Mouse (Mus musculus) cortical plate, adult 2 months (tissue): ENCODE data around the gene Serpina1c. TPM values are rescaled to one million over a fixed set of nuclear protein-coding genes. Genes with fewer than 3 reads are reported as not detected.
"Not testable (repeated sequence)": the region's sequence is repeated elsewhere in the genome, so short reads cannot be mapped to it uniquely, and the experiment has no call there.

Experiments used
- H3K27ac ChIP-seq: fragments of 200-500 bp; 2 replicates; pipeline ENCODE4 v1.5.1; 2012; ENCODE audit warnings: low read length, control low read depth, inconsistent platforms; ENCODE audit not compliant: insufficient read depth
- H3K4me1 ChIP-seq: fragments of 200-500 bp; 2 replicates; pipeline ENCODE4 v1.6.1; 2011; ENCODE audit warnings: low read length; ENCODE audit not compliant: control insufficient read depth, insufficient read depth
- H3K4me3 ChIP-seq: fragments of 200-500 bp; 2 replicates; pipeline ENCODE4 v1.5.1; 2011; ENCODE audit warnings: mild to moderate bottlenecking, low read length, control low read depth; ENCODE audit not compliant: insufficient read depth
- CTCF ChIP-seq: fragments of 200-500 bp; IDR thresholded peaks from 2 replicates; pipeline ENCODE4 v1.5.1; 2011; ENCODE audit warnings: mild to moderate bottlenecking, control low read depth, low read length; ENCODE audit not compliant: insufficient read depth; ENCODE audit errors: extremely low read depth
- POLR2A ChIP-seq: fragments of 200-500 bp; IDR thresholded peaks from 2 replicates; pipeline ENCODE4 v1.6.1; 2011; ENCODE audit warnings: mild to moderate bottlenecking, low read length, control low read depth; ENCODE audit not compliant: insufficient read depth; ENCODE audit errors: extremely low read depth
- polyA plus RNA-seq: library from polyadenylated mRNA; depleted of rRNA; stranded (reverse); fragments of >200 nt; gene quantifications from 2 replicates; pipeline ENCODE4 v1.2.3, GENCODE M21; 2012; rRNA removed

The Serpina1c gene
- not detected in 2 replicates for polyA plus RNA-seq

DNA sequence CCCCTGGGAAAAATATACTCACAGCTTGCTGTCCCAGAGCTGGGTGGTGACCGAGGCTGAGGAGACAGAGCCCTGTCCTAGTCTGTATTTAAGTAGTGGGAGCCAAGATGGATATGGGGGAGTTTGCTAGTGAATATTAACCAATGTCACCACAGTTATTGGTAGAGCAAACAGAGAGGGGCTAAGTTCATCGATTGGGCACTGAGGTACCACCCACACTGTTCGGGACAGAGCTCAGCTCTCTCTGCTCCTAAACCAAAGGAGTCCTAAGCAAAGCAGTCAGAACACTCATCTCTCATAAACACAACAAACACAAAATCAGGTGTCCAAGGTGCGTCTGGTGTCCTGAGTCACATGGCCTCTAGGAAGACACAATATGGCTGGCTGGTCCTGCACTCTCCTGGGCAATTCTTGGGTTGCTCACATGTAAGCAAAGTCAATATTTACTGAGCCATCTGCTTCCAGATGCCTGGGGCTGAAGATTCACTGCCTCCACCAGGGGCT is at the start of gene Serpina1c:
TSS of gene Serpina1c (minus strand) at position 51 of the 504 bp plus-strand sequence.
- not testable (repeated sequence) for H3K27ac ChIP-seq, H3K4me3 ChIP-seq, H3K4me1 ChIP-seq

DNA sequence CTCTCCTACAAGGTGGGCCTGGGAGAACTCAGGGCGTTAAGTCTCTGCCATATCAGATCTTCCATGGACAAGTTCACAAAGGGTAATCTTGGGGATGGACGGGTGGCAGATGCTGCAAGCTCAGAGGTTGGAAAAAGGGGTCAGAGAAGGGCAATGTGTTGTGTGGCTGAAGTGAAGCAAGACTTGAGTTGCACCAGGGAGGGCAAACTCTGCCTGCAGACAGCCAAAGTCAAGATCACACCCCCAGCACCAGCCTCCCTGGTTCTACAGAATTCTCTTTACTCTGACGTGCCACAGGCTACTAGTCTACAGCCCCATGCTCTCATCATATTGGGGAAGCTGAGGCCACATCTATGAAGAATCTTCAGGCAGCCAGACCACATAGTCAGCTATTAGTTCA is 48.3 kb upstream of the Serpina1c start:
- not testable (repeated sequence) for H3K4me3 ChIP-seq, H3K4me1 ChIP-seq, H3K27ac ChIP-seq

DNA sequence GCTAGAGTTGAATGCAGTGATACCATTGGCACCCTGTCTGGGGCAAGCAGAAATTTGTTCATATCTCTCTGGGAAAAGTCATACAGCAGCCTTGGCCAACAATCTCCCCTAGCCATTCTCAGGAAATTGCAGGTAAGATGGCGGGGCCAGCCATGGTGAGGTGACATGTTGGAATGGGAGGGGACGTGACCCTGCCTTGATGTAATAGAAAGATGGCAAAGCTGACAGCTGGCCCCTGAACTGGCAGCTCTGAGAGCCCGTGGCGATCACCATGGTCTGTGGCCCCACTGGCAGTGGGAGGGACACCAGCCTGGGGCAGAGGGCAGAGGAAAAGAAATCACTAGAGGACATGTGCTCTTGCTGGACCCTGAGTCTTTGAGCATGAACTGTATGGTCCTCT is 41.6 kb upstream of the Serpina1c start:
- no peak overlapping the region for H3K27ac ChIP-seq
- no peak overlapping the region for H3K4me3 ChIP-seq
- TF ChIP-seq CTCF (no peak), POLR2A (no peak)
- no peaks in the 10 kb centered on the region for H3K4me1 ChIP-seq

DNA sequence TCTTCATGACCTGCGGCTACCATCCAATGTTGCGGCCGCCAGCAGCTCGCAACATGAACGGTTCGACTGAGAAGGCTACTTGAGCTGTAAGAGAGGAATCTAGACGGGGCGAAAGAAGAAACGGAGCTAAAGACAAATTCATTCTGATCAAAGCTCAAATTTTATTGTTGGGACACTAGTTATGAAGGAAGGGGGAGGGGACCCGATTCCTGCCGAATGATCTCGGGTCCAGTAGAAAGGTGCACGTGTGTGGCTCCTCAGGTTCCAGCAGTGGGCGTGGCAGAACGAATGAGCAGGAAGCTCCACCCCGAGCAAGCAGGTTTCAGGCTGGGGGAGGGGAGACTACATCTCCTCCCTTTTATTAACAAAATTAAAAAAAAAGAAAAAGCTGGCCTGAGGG is 4.5 kb upstream of the Serpina1c start:
- not testable (repeated sequence) for H3K4me1 ChIP-seq, H3K4me3 ChIP-seq, H3K27ac ChIP-seq

DNA sequence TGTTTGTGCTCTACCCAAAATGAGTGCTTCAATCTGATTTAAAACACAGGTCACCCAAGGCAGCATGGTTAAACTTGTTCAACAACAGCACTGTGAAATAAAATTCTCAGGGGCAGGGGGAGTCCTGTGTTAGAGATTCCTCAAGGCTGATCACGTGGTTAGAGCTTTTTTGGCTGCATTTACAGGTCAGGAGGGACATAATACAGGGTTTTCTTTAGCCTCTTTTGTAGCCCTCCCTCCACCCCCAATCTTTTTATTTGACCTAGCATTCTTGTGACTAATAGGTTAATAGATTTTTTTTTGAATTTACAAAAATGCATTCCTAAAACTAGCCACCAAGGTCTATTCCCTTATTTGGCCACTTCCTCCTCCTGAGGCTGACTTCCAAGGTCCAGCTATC is 3.1 kb upstream of the Serpina1c start:
- H3K4me3 ChIP-seq, H3K27ac ChIP-seq, H3K4me1 ChIP-seq: not testable (repeated sequence)

DNA sequence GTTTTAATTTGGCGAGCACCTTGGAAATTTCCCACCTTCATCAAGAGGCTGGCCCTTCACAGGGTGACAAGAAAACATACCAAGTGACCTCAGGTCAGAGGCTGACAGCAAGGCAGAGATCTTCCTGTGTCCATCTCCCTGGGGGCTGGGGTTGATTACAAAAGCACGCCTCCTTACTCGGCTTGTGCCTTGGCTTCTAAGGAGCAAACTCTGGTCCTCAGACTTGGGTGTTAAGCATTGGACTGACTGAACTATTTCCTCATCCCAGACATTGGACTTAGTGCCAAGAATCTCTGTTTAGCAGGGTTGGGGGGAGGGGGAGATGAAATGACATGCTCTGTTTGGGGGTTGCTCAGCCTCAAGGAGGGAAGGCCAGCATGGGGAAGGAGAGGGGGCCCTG is 2.8 kb downstream of the Serpina1c start:
- H3K4me1 ChIP-seq, H3K4me3 ChIP-seq, H3K27ac ChIP-seq: not testable (repeated sequence)

DNA sequence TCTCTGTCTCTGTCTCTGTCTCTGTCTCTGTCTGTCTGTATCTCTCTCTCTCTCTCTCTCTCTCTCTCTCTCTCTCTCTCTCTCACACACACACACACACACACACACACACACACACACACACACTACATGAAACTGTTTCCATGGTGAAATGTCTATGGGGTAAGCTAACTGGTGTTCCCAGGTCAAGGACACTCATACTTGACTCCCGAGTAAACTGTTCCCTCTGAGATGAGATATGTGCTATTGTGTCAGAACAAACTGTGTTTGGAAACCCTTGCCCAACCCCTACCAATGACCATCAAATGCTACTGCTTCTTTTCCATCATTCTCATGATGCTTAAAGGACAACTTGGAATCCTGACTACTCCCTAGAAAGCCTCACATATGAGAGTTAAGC is 37.8 kb downstream of the Serpina1c start:
- not testable (repeated sequence) for H3K27ac ChIP-seq, H3K4me1 ChIP-seq, H3K4me3 ChIP-seq

DNA sequence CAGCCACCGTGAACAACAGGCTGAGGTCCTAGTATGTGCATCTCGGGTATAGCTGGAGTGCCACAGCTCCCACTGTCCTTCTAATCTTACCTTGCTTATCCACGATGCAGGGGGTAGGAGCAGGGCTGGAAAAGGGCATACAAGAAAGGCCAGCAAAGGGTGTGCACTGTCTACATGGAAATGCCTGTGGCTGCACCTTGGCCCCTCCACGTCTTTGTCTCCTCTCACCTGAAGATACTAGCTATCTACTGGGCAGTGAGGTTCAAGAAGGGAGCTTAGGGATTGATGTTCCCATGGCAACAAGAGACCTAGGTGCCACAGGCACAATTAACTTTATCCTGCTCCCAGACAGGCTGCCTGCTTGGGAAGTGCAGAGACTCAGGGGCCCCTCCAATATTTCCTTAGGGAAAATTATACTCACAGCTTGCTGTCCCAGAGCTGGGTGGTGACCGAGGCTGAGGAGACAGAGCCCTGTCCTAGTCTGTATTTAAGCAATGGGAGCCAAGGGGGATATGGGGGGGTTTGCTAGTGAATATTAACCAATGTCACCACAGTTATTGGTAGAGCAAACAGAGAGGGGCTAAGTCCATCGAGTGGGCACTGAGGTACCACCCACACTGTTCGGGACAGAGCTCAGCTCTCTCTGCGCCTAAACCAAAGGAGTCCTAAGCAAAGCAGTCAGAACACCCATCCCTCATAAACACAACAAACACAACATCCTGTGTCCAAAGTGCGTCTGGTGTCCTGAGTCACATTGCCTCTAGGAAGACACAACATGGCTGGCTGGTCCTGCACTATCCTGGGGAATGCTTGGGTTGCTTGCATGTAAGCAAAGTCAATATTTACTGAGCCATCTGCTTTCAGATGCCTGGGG is 41.3 kb downstream of the Serpina1c start, which contains the start of gene Serpina1a:
TSS of gene Serpina1a (minus strand) at position 462 of the 874 bp plus-strand sequence.
- not testable (repeated sequence) for H3K4me3 ChIP-seq, H3K4me1 ChIP-seq, H3K27ac ChIP-seq

DNA sequence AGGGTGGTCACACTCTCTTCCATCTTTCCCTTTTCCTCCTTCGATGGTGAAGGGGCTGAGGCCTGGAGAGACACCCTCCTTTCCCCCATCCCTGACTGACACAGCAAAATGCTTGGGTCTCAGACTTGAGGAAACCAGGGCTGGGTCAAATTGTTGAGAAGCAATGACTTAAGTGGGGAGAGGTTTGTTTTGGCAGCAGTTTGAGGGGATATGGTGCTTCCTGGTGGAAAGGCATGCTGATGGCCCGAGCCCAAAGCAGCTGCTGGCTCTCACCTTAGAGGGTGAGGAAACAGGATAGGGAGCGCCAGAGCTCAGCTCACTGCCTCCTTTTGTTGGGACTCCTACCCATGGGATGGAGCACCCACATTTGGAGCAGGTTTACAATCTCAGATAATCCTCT is 43.7 kb downstream of the Serpina1c start:
- no peak overlapping the region for H3K4me3 ChIP-seq
- TF ChIP-seq POLR2A = no peak
- TF ChIP-seq CTCF = no peak
- H3K27ac ChIP-seq = no peak overlapping the region
- H3K4me1 ChIP-seq = no peaks in the 10 kb centered on the region

DNA sequence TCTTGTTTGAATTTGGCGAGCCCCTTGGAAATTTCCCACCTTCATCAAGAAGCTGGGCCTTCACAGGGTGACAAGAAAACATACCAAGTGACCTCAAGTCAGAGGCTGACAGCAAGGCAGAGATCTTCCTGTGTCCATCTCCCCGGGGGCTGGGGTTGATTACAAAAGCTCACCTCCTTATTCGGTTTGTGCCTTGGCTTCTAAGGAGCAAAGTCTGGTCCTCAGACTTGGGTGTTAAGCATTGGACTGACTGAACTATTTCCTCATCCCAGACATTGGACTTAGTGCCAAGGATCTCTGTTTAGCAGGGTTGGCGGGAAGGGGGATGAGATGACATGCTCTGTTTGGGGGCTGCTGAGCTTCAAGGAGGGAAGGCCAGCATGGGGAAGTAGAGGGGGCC is 44.1 kb downstream of the Serpina1c start:
- H3K4me1 ChIP-seq, H3K4me3 ChIP-seq, H3K27ac ChIP-seq: not testable (repeated sequence)

DNA sequence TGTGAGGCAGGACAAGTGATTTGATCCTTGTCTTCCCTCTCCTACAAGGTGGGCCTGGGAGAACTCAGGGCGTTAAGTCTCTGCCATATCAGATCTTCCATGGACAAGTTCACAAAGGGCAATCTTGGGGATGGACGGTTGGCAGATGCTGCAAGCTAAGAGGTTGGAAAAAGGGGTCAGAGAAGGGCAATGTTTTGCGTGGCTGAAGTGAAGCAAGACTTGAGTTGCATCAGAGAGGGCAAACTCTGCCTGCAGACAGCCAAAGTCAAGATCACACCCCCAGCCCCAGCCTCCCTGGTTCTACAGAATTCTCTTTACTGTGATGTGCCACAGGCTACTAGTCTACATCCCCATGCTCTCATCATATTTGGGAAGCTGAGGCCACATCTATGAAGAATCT is 45.1 kb downstream of the Serpina1c start:
- not testable (repeated sequence) for H3K27ac ChIP-seq, H3K4me3 ChIP-seq, H3K4me1 ChIP-seq

DNA sequence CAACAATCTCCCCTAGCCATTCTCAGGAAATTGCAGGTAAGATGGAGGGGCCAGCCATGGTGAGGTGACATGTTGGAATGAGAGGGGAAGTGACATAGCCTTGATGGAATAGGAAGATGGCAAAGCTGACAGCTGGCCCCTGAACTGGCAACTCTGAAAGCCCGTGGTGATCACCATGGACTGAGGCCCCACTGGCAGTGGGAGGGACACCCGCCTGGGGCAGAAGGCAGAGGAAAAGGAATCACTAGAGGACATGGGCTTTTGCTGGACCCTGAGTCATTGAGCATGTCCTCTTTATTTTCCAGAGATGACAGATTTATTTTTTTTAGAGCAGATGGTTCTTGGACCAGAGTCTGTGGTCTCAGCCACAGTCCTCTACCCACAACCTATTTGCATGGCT is 51.7 kb downstream of the Serpina1c start:
- not testable (repeated sequence) for H3K4me1 ChIP-seq, H3K27ac ChIP-seq, H3K4me3 ChIP-seq

Other genes starting within 250 kb of the Serpina1c start
- not detected in 2 replicates for gene Serpina6, start 247.7 kb downstream of the Serpina1c start, polyA plus RNA-seq
- not detected in 2 replicates for gene Serpina16, start 228.7 kb downstream of the Serpina1c start, polyA plus RNA-seq
- not detected in 2 replicates for gene Serpina1f, start 209.4 kb downstream of the Serpina1c start, polyA plus RNA-seq
- gene Serpina1d, start 131.3 kb downstream of the Serpina1c start, polyA plus RNA-seq = 0.08 TPM in 1 of 2 replicates, not detected in the other
- gene Serpina1b, start 74.5 kb downstream of the Serpina1c start, polyA plus RNA-seq = not detected in 2 replicates
- gene Serpina1a, start 41.3 kb downstream of the Serpina1c start, polyA plus RNA-seq = 0.08 TPM in 1 of 2 replicates, not detected in the other
- gene Serpina1e, start 54.1 kb upstream of the Serpina1c start, polyA plus RNA-seq = not detected in 2 replicates
- gene Serpina11, start 85.1 kb upstream of the Serpina1c start, polyA plus RNA-seq = not detected in 2 replicates
- gene Serpina9, start 108.9 kb upstream of the Serpina1c start, polyA plus RNA-seq = 0.04 and 3.8 TPM in 2 replicates
- gene Serpina12, start 139.6 kb upstream of the Serpina1c start, polyA plus RNA-seq = 0.04 TPM in 1 of 2 replicates, not detected in the other
- gene Serpina5, start 196.2 kb upstream of the Serpina1c start, polyA plus RNA-seq = not detected in 2 replicates
- gene Serpina3a, start 207.8 kb upstream of the Serpina1c start, polyA plus RNA-seq = not detected in 2 replicates
- not detected in 2 replicates for gene Serpina3b, start 223.1 kb upstream of the Serpina1c start, polyA plus RNA-seq
- 0.04 TPM in 2 replicates for gene Serpina3c, start 249.0 kb upstream of the Serpina1c start, polyA plus RNA-seq